Mouse (Mus musculus) embryonic facial prominence, embryonic 12.5 days (tissue): ENCODE measurements around the gene Slc8a3. TPM values are rescaled to one million over a fixed set of nuclear protein-coding genes. Genes with fewer than 3 reads are reported as not detected.

Source experiments
- ATAC-seq: fragments of 200-750 bp; cut with Nextera tagmentation; 2 replicates; pipeline ENCODE4 v1.8.0; 2017; ENCODE audit not compliant: insufficient number of reproducible peaks, insufficient read depth, low FRiP score, low TSS enrichment
- H3K27ac ChIP-seq: fragments of 300-500 bp; sonication (generic); 2 replicates; pipeline ENCODE4 v1.5.1; 2016; ENCODE audit warnings: mild to moderate bottlenecking
- H3K27me3 ChIP-seq: fragments of 300-500 bp; sonication (generic); 2 replicates; pipeline ENCODE4 v1.6.1; 2016; ENCODE audit warnings: mild to moderate bottlenecking, moderate library complexity
- H3K36me3 ChIP-seq: fragments of 300-500 bp; sonication (generic); 2 replicates; pipeline ENCODE4 v1.6.1; 2016; ENCODE audit warnings: mild to moderate bottlenecking
- H3K4me1 ChIP-seq: fragments of 300-500 bp; sonication (generic); 2 replicates; pipeline ENCODE4 v1.6.1; 2016
- H3K4me2 ChIP-seq: fragments of 300-500 bp; sonication (generic); replicated peaks from 2 replicates; pipeline ENCODE4 v1.6.1; 2016; ENCODE audit warnings: mild to moderate bottlenecking, moderate library complexity
- H3K4me3 ChIP-seq: fragments of 300-500 bp; sonication (generic); 2 replicates; pipeline ENCODE4 v1.5.1; 2016; ENCODE audit warnings: mild to moderate bottlenecking
- H3K9ac ChIP-seq: fragments of 300-500 bp; sonication (generic); 2 replicates; pipeline ENCODE4 v1.6.1; 2016; ENCODE audit warnings: mild to moderate bottlenecking, moderate library complexity
- H3K9me3 ChIP-seq: fragments of 300-500 bp; sonication (generic); 2 replicates; pipeline ENCODE4 v1.6.1; 2016; ENCODE audit warnings: mild to moderate bottlenecking, moderate library complexity
- WGBS: fragments of 180-500 bp; shearing (Covaris S2); methylation state at CpG from one replicate; pipeline ENCODE4 v1.1.7; 2016; 5-methylcytosine and 5-hydroxymethylcytosine counted together
- microRNA-seq: library from miRNA; unstranded; fragments of <30 nt; microRNA quantifications from one replicate; pipeline ENCODE4, GENCODE M21; 2017
- polyA plus RNA-seq: library from polyadenylated mRNA; unstranded; fragments of >200 nt; fragmentation: Nextera tagmentation; extraction: Ambion mirVana; gene quantifications from 2 replicates; pipeline ENCODE4 v1.2.1, GENCODE M21; 2016

Slc8a3 gene
- polyA plus RNA-seq, 1 experiment from 2014 or later = 0.73 TPM

GRCm38 (mm10) chr12:81156841-81157240, 176.1 kb downstream of the Slc8a3 start:
- Histone ChIP-seq H3K27me3 (no peaks in the 10 kb centered on the region), H3K4me3 (no peak overlapping the region), H3K9me3 (no peaks in the 10 kb centered on the region), H3K27ac (no peak overlapping the region), H3K4me1 (no peaks in the 10 kb centered on the region), H3K36me3 (no peaks in the 10 kb centered on the region), H3K9ac (no peak overlapping the region), H3K4me2 (no peak overlapping the region)
- 83% methylated on average over 8 of the region's 8 CpGs for WGBS
- ATAC-seq = no peak

GRCm38 (mm10) chr12:81155675-81156074, 177.3 kb downstream of the Slc8a3 start:
- Histone ChIP-seq H3K27me3 (no peaks in the 10 kb centered on the region), H3K9me3 (no peaks in the 10 kb centered on the region), H3K4me2 (no peak overlapping the region), H3K4me1 (no peaks in the 10 kb centered on the region), H3K27ac (no peak overlapping the region), H3K9ac (no peak overlapping the region), H3K4me3 (no peak overlapping the region), H3K36me3 (no peaks in the 10 kb centered on the region)
- 82% methylated on average over 6 of the region's 6 CpGs for WGBS
- no peak for ATAC-seq

GRCm38 (mm10) chr12:81152082-81152481, 180.9 kb downstream of the Slc8a3 start:
- H3K9me3 ChIP-seq = no peaks in the 10 kb centered on the region
- H3K36me3 ChIP-seq = no peaks in the 10 kb centered on the region
- WGBS = 66% methylated on average over 2 of the region's 2 CpGs
- H3K4me1 ChIP-seq = no peaks in the 10 kb centered on the region
- no peak overlapping the region for H3K4me2 ChIP-seq
- no peak overlapping the region for H3K4me3 ChIP-seq
- H3K9ac ChIP-seq = no peak overlapping the region
- ATAC-seq = no peak
- no peaks in the 10 kb centered on the region for H3K27me3 ChIP-seq
- no peak overlapping the region for H3K27ac ChIP-seq

- no peak overlapping the region for H3K27ac ChIP-seq
- H3K9me3 ChIP-seq = no peaks in the 10 kb centered on the region
- H3K9ac ChIP-seq = no peak overlapping the region
- H3K4me2 ChIP-seq = no peak overlapping the region
- no peak overlapping the region for H3K4me3 ChIP-seq
- no peaks in the 10 kb centered on the region for H3K36me3 ChIP-seq
- no peaks in the 10 kb centered on the region for H3K4me1 ChIP-seq
- 82% methylated on average over 5 of the region's 5 CpGs for WGBS
- ATAC-seq = no peak
- no peaks in the 10 kb centered on the region for H3K27me3 ChIP-seq
Observed at GRCm38 (mm10) chr12:81150917-81151316, 182.1 kb downstream of the Slc8a3 start.

- Histone ChIP-seq H3K4me2 (no peak overlapping the region), H3K4me1 (no peaks in the 10 kb centered on the region), H3K9me3 (no peaks in the 10 kb centered on the region), H3K36me3 (no peaks in the 10 kb centered on the region), H3K27ac (no peak overlapping the region), H3K4me3 (no peak overlapping the region), H3K27me3 (no peaks in the 10 kb centered on the region), H3K9ac (no peak overlapping the region)
- 96% methylated on average over 6 of the region's 6 CpGs for WGBS
- no peak for ATAC-seq
Observed at GRCm38 (mm10) chr12:81147956-81148355, 185.0 kb downstream of the Slc8a3 start.

Small RNAs within 50 kb of the gene (microRNA-seq; reads per million reads assigned to microRNA genes)
- 12.5 reads per million, percentile 29 among the genes with 10 or more reads in this experiment for gene Mir3067

Other genes with a start within 250 kb of the Slc8a3 start
- gene Gm4787, start 46.3 kb upstream of the Slc8a3 start, polyA plus RNA-seq = 0.19 and 0.22 TPM in 2 replicates
- gene Adam4, start 88.8 kb upstream of the Slc8a3 start, polyA plus RNA-seq = 0.59 and 0.63 TPM in 2 replicates
- 121 and 127 TPM in 2 replicates for gene Cox16, start 151.9 kb upstream of the Slc8a3 start, polyA plus RNA-seq
- 27.2 and 27.5 TPM in 2 replicates for gene Gm20498, start 199.7 kb upstream of the Slc8a3 start, polyA plus RNA-seq
- gene Synj2bp, start 199.7 kb upstream of the Slc8a3 start, polyA plus RNA-seq = 40.5 and 41.2 TPM in 2 replicates
- 0.29 and 0.66 TPM in 2 replicates for gene Adam21, start 235.3 kb upstream of the Slc8a3 start, polyA plus RNA-seq